Mouse (Mus musculus) adrenal gland, postnatal 14 days (tissue): ENCODE measurements around the gene Alg14. TPM values are rescaled to one million over a fixed set of nuclear protein-coding genes. Genes with fewer than 3 reads are reported as not detected.

Experiments used
- DNase-seq: peaks from one replicate; pipeline ENCODE4 v3.0.0; 2021; ENCODE audit warnings: mixed read lengths
- long read RNA-seq, 2 experiments: library from polyadenylated mRNA; stranded (forward); transcript quantifications; one replicate each; pipeline ENCODE4 v2.0.0; 2021
- total RNA-seq: library from RNA; stranded (reverse); gene quantifications from 2 replicates; pipeline ENCODE4 v1.2.3, GENCODE M21; 2021

The Alg14 gene
- 37.2 and 37.9 TPM in 2 replicates for total RNA-seq
- long read RNA-seq, experiment 1, transcript Alg14-201 (4 exons, 2,037 nt) = major isoform, 23 of 30 reads
- long read RNA-seq, experiment 1, partial matches to known transcripts = 1 of 30 reads
- long read RNA-seq, experiment 1, other reads (novel, unspliced or antisense) = 2 of 30 reads
- long read RNA-seq, experiment 2, transcript Alg14-201 (4 exons, 2,037 nt) = major isoform, 22 of 32 reads
- long read RNA-seq, experiment 2, partial matches to known transcripts = 0 of 32 reads
- long read RNA-seq, experiment 2, other reads (novel, unspliced or antisense) = 6 of 32 reads

- peak; percentile 97 for DNase-seq
Observed at GRCm38 (mm10) chr3:121291560-121292258, at the start of gene Alg14. Alg14 (plus strand) TSS chr3:121291773.

GRCm38 (mm10) chr3:121242111-121242936 lies 49.2 kb upstream of the Alg14 start:
- no peak for DNase-seq

- DNase-seq = no peak
Observed at GRCm38 (mm10) chr3:121242941-121243340, 48.6 kb upstream of the Alg14 start.

GRCm38 (mm10) chr3:121250048-121250447 lies 41.5 kb upstream of the Alg14 start:
- DNase-seq = no peak

GRCm38 (mm10) chr3:121250576-121251433 lies 40.8 kb upstream of the Alg14 start:
- peak; percentile 28 for DNase-seq

GRCm38 (mm10) chr3:121255501-121255900 lies 36.1 kb upstream of the Alg14 start:
- DNase-seq = no peak

GRCm38 (mm10) chr3:121256131-121256530 lies 35.4 kb upstream of the Alg14 start:
- no peak for DNase-seq

- no peak for DNase-seq
Observed at GRCm38 (mm10) chr3:121257418-121257817, 34.2 kb upstream of the Alg14 start.

GRCm38 (mm10) chr3:121258521-121259478 lies 32.8 kb upstream of the Alg14 start:
- DNase-seq = no peak

- DNase-seq = no peak
Observed at GRCm38 (mm10) chr3:121260041-121260440, 31.5 kb upstream of the Alg14 start.

GRCm38 (mm10) chr3:121260831-121261230 lies 30.7 kb upstream of the Alg14 start:
- DNase-seq = no peak

- DNase-seq = peak; percentile 18
Observed at GRCm38 (mm10) chr3:121261251-121261650, 30.3 kb upstream of the Alg14 start.

GRCm38 (mm10) chr3:121261939-121262520 lies 29.5 kb upstream of the Alg14 start:
- no peak for DNase-seq

- peak; percentile 76 for DNase-seq
Observed at GRCm38 (mm10) chr3:121262521-121263204, 28.9 kb upstream of the Alg14 start.

- peak; percentile 80 for DNase-seq
Observed at GRCm38 (mm10) chr3:121263205-121263548, 28.4 kb upstream of the Alg14 start.

- DNase-seq = no peak
Observed at GRCm38 (mm10) chr3:121264242-121264641, 27.3 kb upstream of the Alg14 start.

GRCm38 (mm10) chr3:121267283-121267682 lies 24.3 kb upstream of the Alg14 start:
- no peak for DNase-seq

- DNase-seq = no peak
Observed at GRCm38 (mm10) chr3:121272577-121272976, 19.0 kb upstream of the Alg14 start.

- no peak for DNase-seq
Observed at GRCm38 (mm10) chr3:121274010-121274409, 17.6 kb upstream of the Alg14 start.

- no peak for DNase-seq
Observed at GRCm38 (mm10) chr3:121277009-121277408, 14.6 kb upstream of the Alg14 start.
